Mouse (Mus musculus) heart, embryonic 12.5 days (tissue): ENCODE data around the gene Fto. TPM values are rescaled to one million over a fixed set of nuclear protein-coding genes. Genes with fewer than 3 reads are reported as not detected.

Experiments
- ATAC-seq: fragments of 200-750 bp; cut with Nextera tagmentation; 2 replicates; pipeline ENCODE4 v1.8.0; 2017; ENCODE audit warnings: moderate TSS enrichment, moderate library complexity; ENCODE audit not compliant: insufficient number of reproducible peaks, low FRiP score
- H3K27ac ChIP-seq: fragments of 300-500 bp; sonication (generic); 2 replicates; pipeline ENCODE4 v1.5.1; 2016; ENCODE audit warnings: mild to moderate bottlenecking, moderate library complexity; ENCODE audit not compliant: poor library complexity, severe bottlenecking
- H3K27me3 ChIP-seq: fragments of 300-500 bp; sonication (generic); replicated peaks from 2 replicates; pipeline ENCODE4 v1.6.1; 2016; ENCODE audit warnings: mild to moderate bottlenecking, moderate library complexity
- H3K36me3 ChIP-seq: fragments of 300-500 bp; sonication (generic); 2 replicates; pipeline ENCODE4 v1.6.1; 2016; ENCODE audit warnings: mild to moderate bottlenecking, moderate library complexity
- H3K4me1 ChIP-seq: fragments of 300-500 bp; sonication (generic); replicated peaks from 2 replicates; pipeline ENCODE4 v1.6.1; 2016; ENCODE audit warnings: mild to moderate bottlenecking
- H3K4me2 ChIP-seq: fragments of 300-500 bp; sonication (generic); 2 replicates; pipeline ENCODE4 v1.6.1; 2016; ENCODE audit warnings: mild to moderate bottlenecking, moderate library complexity
- H3K4me3 ChIP-seq: fragments of 300-500 bp; sonication (generic); 2 replicates; pipeline ENCODE4 v1.5.1; 2016; ENCODE audit warnings: mild to moderate bottlenecking
- H3K9ac ChIP-seq: fragments of 300-500 bp; sonication (generic); 2 replicates; pipeline ENCODE4 v1.6.1; 2016; ENCODE audit warnings: mild to moderate bottlenecking, moderate library complexity
- H3K9me3 ChIP-seq: fragments of 300-500 bp; sonication (generic); replicated peaks from 2 replicates; pipeline ENCODE4 v1.6.1; 2016; ENCODE audit warnings: mild to moderate bottlenecking, moderate library complexity
- WGBS: fragments of 180-500 bp; shearing (Covaris S2); methylation state at CpG from one replicate; pipeline ENCODE4 v1.1.7; 2016; 5-methylcytosine and 5-hydroxymethylcytosine counted together
- polyA plus RNA-seq: library from polyadenylated mRNA; unstranded; fragments of >200 nt; fragmentation: Nextera tagmentation; extraction: Ambion mirVana; gene quantifications from 2 replicates; pipeline ENCODE4 v1.2.1, GENCODE M21; 2016

Gene Fto
- polyA plus RNA-seq, 1 experiment from 2014 or later, result 76.6 TPM

DNA sequence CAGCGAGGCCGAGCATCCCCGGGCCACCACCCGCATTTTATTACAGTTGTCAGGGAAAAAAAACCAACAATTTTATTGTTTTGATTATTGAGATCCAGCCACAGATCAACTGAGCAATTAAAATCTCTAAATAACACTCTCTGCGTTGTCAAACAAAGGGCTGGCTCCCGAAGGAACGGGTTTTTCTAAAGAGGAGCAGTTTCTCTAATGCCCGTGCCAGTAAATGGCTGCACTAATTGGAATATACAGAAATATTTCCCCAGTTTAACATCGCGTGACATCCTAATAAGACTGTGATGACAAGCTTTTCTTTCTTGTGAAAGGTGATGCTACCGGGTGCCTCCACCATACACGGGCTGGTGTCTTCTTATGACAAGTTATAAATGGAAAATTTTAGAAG lies 324.9 kb downstream of the Fto start:
- Histone ChIP-seq H3K4me1 (0 out of 2 replicates have a peak, but pooled peaks cover 4% of the 10 kb centered on the region), H3K9me3 (no peaks in the 10 kb centered on the region), H3K9ac (no peak overlapping the region), H3K27ac (no peak overlapping the region), H3K27me3 (no peaks in the 10 kb centered on the region), H3K4me3 (no peak overlapping the region), H3K4me2 (no peak overlapping the region), H3K36me3 (0 out of 2 replicates have a peak, but pooled peaks cover 5% of the 10 kb centered on the region)
- 92% methylated on average over 12 of the region's 12 CpGs for WGBS
- no peak for ATAC-seq

DNA sequence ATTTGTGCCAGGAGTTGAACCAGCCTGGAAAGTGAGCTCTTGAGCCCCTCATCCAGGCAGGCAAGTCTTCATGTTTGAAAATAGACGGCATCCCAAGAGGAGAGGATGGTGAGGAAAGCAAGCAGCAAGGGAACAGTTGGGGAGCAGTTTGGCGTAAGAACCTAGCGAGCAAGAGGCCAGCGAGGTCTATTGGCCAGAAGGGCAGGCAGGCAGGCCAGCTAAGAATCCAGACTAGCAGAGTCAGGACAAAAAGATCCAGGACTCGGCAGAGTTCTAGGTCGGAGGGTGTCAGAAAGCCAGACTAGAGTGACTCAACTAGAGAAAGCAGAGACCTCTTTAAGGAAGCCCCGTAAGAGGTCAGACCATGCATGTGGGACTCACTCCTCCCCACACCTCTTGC lies 327.1 kb downstream of the Fto start:
- Histone ChIP-seq H3K27ac (no peak overlapping the region), H3K9ac (no peak overlapping the region), H3K27me3 (no peaks in the 10 kb centered on the region), H3K4me3 (no peak overlapping the region), H3K36me3 (0 out of 2 replicates have a peak, but pooled peaks cover 3% of the 10 kb centered on the region), H3K9me3 (no peaks in the 10 kb centered on the region), H3K4me1 (0 out of 2 replicates have a peak, but pooled peaks cover 7% of the 10 kb centered on the region), H3K4me2 (no peak overlapping the region)
- WGBS, result 61% methylated on average over 7 of the region's 7 CpGs
- no peak for ATAC-seq

DNA sequence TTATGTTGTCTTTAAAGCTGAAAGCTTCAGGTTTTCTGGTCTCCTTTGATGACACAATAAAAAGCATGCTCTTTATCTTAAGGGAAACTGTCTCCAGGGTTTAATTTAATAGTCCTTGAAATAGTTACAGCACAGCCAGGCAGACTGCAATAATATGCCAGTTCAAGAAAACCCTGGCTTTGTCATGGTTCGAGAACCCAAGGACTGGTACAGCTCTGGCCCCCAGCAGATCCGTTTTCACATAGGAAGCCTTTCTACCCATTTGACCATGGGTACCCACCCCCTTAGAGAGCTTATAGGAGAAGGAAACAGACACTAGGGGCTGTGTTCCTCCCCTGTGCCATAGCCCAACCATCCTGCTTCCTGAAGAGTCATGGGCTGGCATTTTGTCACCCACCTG lies 332.2 kb downstream of the Fto start:
- H3K9me3 ChIP-seq, result no peaks in the 10 kb centered on the region
- no peak overlapping the region for H3K27ac ChIP-seq
- WGBS, result 78% methylated on average over 2 of the region's 2 CpGs
- no peaks in the 10 kb centered on the region for H3K27me3 ChIP-seq
- peaks cover 19% of the 10 kb centered on the region for H3K4me1 ChIP-seq
- H3K9ac ChIP-seq, result no peak overlapping the region
- no peaks in the 10 kb centered on the region for H3K36me3 ChIP-seq
- no peak overlapping the region for H3K4me2 ChIP-seq
- no peak for ATAC-seq
- H3K4me3 ChIP-seq, result no peak overlapping the region

DNA sequence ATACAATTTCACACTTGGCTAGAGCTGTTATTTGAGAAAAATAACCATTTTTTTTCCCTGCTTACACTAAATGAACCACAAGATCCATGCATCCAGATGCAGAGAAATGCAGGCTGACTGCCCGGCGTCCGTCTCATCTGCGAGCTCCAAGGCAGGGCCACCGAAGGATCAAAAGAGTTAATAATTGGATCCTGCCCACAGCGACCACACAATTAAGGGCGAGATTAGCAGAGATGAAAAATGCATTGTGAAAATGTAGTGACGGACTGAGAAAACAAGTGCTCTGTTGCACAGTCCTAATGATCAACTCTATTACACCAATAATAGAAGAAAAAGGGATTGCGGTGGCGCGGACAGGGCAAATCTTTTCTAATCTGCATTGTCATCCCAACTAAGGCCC lies 334.6 kb downstream of the Fto start:
- Histone ChIP-seq H3K27me3 (no peaks in the 10 kb centered on the region), H3K4me2 (no peak overlapping the region), H3K9ac (no peak overlapping the region), H3K9me3 (no peaks in the 10 kb centered on the region), H3K27ac (no peak overlapping the region), H3K4me3 (no peak overlapping the region), H3K36me3 (no peaks in the 10 kb centered on the region), H3K4me1 (peaks cover 34% of the 10 kb centered on the region)
- no peak for ATAC-seq
- 87% methylated on average over 11 of the region's 11 CpGs for WGBS

DNA sequence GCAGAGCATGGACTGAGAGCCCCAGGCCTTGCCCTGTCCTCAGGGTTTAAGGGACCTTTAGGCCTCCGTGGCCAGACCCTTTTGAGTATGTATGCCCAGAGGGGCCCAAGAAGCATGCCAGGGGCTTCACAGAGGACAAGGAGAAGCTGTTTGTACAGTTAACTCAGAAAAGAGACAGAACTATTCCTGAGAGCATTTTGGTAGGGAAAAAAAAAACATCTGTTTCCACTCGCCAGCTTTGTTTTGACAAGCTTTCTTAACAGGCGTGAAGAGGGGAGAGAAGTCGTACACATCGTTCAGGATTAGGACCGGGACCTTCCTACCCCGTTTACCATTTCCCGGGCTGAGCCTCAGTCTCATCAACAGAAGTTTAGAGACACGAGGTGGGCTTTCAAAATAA lies 335.5 kb downstream of the Fto start:
- no peak for ATAC-seq
- Histone ChIP-seq H3K27ac (no peak overlapping the region), H3K9me3 (no peaks in the 10 kb centered on the region), H3K4me3 (no peak overlapping the region), H3K9ac (no peak overlapping the region), H3K27me3 (no peaks in the 10 kb centered on the region), H3K36me3 (no peaks in the 10 kb centered on the region), H3K4me1 (peaks cover 41% of the 10 kb centered on the region), H3K4me2 (no peak overlapping the region)
- WGBS, result 37% methylated on average over 9 of the region's 9 CpGs

DNA sequence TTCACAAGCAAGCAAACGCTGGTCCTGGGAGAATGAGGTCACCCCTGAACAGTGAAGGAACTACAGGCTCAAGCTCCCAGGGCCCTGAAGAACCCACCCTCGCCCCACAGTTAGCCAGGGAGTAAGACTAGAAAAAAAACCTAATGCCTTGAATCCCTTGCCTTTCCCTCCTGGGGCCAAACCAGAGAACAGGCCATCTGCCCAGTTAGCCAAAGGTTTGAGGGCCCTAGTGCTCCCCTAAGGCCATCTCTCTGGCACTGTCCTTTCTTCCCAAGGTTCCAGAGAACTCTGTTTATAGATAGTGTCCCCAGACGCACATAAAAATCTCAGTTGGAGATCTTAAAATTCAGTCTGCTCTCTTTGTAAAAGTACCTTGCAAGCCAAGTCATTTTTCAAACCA lies 340.2 kb downstream of the Fto start:
- H3K9me3 ChIP-seq, result no peaks in the 10 kb centered on the region
- peaks cover 35% of the 10 kb centered on the region for H3K4me1 ChIP-seq
- no peak for ATAC-seq
- no peak overlapping the region for H3K4me2 ChIP-seq
- WGBS, result 52% methylated on average over 3 of the region's 3 CpGs
- no peak overlapping the region for H3K4me3 ChIP-seq
- no peaks in the 10 kb centered on the region for H3K27me3 ChIP-seq
- H3K36me3 ChIP-seq, result no peaks in the 10 kb centered on the region
- no peak overlapping the region for H3K27ac ChIP-seq
- H3K9ac ChIP-seq, result no peak overlapping the region

DNA sequence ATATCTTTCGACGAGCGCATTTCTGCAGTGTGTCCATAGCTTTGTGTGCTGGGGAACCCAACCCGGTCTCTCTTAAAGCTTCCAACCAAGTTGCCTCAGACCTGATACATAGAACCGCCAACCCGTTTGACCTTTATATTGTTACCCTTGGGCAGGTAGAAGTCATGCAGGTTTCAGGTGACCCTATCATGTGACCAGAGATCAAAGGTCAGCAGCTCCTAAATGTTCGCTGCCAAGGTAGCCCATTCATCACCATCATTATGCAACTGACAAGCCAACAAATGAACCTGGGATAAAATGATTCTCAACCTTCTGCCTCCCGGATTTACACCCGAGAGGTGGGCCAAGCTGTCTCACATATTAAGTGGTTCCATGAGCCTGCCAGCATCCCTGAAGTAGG lies 344.1 kb downstream of the Fto start:
- ATAC-seq, result no peak

DNA sequence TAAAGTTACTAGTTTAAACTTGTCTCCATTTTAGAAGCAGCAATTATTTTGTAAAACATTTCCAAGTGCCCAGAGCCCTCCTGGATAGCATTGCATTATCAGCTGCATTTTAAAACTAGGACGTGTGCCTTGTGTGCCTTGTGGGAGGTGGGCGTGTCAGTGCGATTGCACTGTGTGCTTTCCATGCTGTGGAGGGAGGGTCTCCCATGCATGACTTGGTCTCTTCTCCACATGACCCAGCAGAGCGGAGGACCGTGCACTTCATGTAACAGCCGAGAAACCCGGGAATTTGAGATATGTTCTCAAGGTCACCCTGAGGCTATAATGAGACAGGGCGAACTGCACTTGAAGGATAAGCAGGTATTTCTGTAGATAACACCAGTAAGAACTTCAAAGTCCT lies 347.6 kb downstream of the Fto start:
- no peaks in the 10 kb centered on the region for H3K27me3 ChIP-seq

More for the DNA sequence above, 344.1 kb downstream of the Fto start:
- H3K9ac ChIP-seq, result no peak overlapping the region
- no peak overlapping the region for H3K27ac ChIP-seq
- peaks cover 23% of the 10 kb centered on the region for H3K4me1 ChIP-seq
- 87% methylated on average over 9 of the region's 9 CpGs for WGBS
- H3K36me3 ChIP-seq, result no peaks in the 10 kb centered on the region
- H3K4me2 ChIP-seq, result no peak overlapping the region
- no peaks in the 10 kb centered on the region for H3K27me3 ChIP-seq
- H3K9me3 ChIP-seq, result no peaks in the 10 kb centered on the region
- H3K4me3 ChIP-seq, result no peak overlapping the region

DNA sequence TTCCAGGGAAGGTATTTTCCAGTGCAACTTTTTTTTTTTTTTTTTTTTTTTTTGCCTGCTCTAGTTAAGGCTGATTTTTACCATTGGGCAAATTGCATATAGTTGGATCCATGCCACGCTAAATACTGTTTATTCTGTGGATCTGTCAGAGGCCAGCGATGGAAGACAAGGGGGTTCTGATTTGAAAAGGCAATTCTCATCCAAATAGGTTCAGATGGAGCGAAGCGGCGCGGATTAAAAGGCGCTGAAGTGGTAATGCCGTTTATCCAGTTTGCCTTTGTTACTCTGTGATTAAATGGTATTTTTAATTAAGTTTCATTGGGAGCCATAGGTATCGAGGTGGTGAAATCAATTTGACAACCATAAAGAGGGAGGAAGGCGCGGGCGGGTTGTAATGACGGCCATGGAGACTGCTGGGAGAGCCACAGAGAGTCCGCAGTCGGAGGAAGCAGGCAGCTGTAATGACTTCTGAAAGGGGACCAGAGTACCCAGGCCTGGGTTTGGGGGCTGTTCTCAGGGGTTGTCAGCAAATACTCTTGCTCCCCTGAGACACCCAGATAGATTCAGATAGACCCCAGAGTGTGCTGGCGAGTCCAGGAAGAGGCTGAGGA lies 356.2 kb downstream of the Fto start:
- no peaks in the 10 kb centered on the region for H3K27me3 ChIP-seq
- peaks cover 19% of the 10 kb centered on the region for H3K36me3 ChIP-seq
- no peak overlapping the region for H3K9ac ChIP-seq
- H3K9me3 ChIP-seq, result no peaks in the 10 kb centered on the region
- 91% methylated on average over 16 of the region's 16 CpGs for WGBS
- H3K4me3 ChIP-seq, result no peak overlapping the region
- no peak overlapping the region for H3K4me2 ChIP-seq
- H3K27ac ChIP-seq, result no peak overlapping the region
- 0 out of 2 replicates have a peak, but pooled peaks cover 5% of the 10 kb centered on the region for H3K4me1 ChIP-seq
- ATAC-seq, result no peak

More for the DNA sequence above, 347.6 kb downstream of the Fto start:
- H3K27ac ChIP-seq, result no peak overlapping the region
- H3K36me3 ChIP-seq, result no peaks in the 10 kb centered on the region
- ATAC-seq, result no peak
- H3K4me2 ChIP-seq, result no peak overlapping the region
- no peak overlapping the region for H3K9ac ChIP-seq
- 48% methylated on average over 8 of the region's 8 CpGs for WGBS
- H3K4me1 ChIP-seq, result peaks cover 10% of the 10 kb centered on the region
- H3K4me3 ChIP-seq, result no peak overlapping the region
- no peaks in the 10 kb centered on the region for H3K9me3 ChIP-seq

DNA sequence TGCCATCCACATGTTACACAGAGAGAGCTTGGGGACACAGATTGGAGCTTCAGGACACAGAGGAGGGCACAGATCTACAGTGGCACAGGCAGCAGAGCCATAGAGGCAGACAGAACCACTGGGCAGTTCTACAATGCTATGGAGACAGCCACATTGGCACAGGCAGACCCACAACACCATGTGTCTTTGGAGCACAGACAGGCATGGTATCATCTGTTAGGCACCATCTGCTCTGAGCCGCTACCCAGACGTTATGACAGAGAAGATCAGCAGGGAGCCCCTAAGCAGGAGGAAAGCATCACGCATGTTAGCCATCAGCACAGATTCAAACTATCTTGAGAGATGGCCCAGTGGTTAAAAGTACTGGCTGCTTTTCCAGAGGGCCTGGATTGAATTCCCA lies 363.6 kb downstream of the Fto start:
- Histone ChIP-seq H3K27ac (no peak overlapping the region), H3K4me3 (no peak overlapping the region), H3K9me3 (no peaks in the 10 kb centered on the region), H3K9ac (no peak overlapping the region), H3K4me2 (no peak overlapping the region), H3K4me1 (peaks cover 5% of the 10 kb centered on the region; the same call in 1 of the 2 replicates), H3K36me3 (no peaks in the 10 kb centered on the region), H3K27me3 (no peaks in the 10 kb centered on the region)
- ATAC-seq, result no peak
- WGBS, result 91% methylated on average over 3 of the region's 3 CpGs

DNA sequence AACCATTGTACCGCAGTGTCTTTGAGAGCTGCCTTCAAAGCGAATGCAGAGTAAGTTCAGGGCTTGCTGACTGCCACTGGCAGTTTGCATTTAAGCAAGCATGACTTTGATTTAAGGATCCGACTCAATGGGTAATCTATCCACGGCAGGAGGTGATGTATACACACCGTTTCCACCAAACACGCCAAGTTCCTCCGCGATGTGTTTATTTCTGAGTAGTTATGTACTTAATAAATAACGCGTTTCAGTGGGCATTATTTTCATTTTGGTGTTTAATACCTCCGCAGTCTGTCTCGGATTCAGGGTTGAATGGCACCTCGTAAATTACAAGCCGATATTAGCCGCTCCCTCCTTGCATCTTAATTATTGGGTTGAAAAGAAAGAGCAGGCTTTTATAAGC lies 366.1 kb downstream of the Fto start:
- ATAC-seq, result no peak
- Histone ChIP-seq H3K4me1 (peaks cover 5% of the 10 kb centered on the region; the same call in 1 of the 2 replicates), H3K4me3 (no peak overlapping the region), H3K27ac (no peak overlapping the region), H3K9ac (no peak overlapping the region), H3K36me3 (no peaks in the 10 kb centered on the region), H3K4me2 (no peak overlapping the region), H3K9me3 (no peaks in the 10 kb centered on the region), H3K27me3 (peaks cover 2% of the 10 kb centered on the region; the same call in 1 of the 2 replicates)
- WGBS, result 80% methylated on average over 15 of the region's 15 CpGs

DNA sequence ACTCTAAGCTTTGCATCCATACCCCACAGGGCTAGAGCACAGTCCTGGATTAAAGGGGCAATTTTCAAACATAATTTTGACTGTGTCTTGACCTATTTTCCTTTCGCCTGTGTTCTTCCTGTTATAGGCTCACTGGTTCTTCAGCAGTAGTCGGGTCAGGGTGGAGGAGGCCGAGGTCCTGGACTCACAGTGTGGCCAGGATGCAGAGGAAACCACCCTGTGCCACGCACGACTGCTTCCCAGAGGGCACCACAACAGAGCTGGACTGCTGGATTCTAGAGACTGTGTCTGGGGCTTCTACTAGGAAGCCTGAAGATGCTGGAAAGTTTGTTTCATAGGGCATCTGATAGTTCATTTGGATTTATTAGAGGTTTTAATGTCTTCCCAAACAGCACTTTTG lies 366.8 kb downstream of the Fto start:
- 74% methylated on average over 5 of the region's 5 CpGs for WGBS
- H3K4me1 ChIP-seq, result peaks cover 5% of the 10 kb centered on the region; the same call in 1 of the 2 replicates
- H3K9me3 ChIP-seq, result no peaks in the 10 kb centered on the region
- H3K9ac ChIP-seq, result no peak overlapping the region
- no peak overlapping the region for H3K27ac ChIP-seq
- no peak for ATAC-seq
- no peak overlapping the region for H3K4me3 ChIP-seq
- H3K4me2 ChIP-seq, result no peak overlapping the region
- no peaks in the 10 kb centered on the region for H3K36me3 ChIP-seq
- H3K27me3 ChIP-seq, result peaks cover 3% of the 10 kb centered on the region; the same call in 1 of the 2 replicates
